Mouse (Mus musculus) stomach, embryonic 15.5 days (tissue): ENCODE data around the gene Plpp4. TPM values are rescaled to one million over a fixed set of nuclear protein-coding genes. Genes with fewer than 3 reads are reported as not detected.

Experiments used
- ATAC-seq: fragments of 200-750 bp; cut with Nextera tagmentation; 2 replicates; pipeline ENCODE4 v1.8.0; 2017; ENCODE audit warnings: low read depth, moderate number of reproducible peaks, moderate TSS enrichment; ENCODE audit not compliant: insufficient read depth, low FRiP score
- H3K27ac ChIP-seq: fragments of 300-500 bp; sonication (generic); 2 replicates; pipeline ENCODE4 v1.5.1; 2015; ENCODE audit warnings: mild to moderate bottlenecking, inconsistent platforms
- H3K27me3 ChIP-seq: fragments of 300-500 bp; sonication (generic); replicated peaks from 2 replicates; pipeline ENCODE4 v1.6.1; 2015; ENCODE audit warnings: inconsistent platforms
- H3K36me3 ChIP-seq: fragments of 300-500 bp; sonication (generic); 2 replicates; pipeline ENCODE4 v1.6.1; 2015; ENCODE audit warnings: inconsistent platforms
- H3K4me1 ChIP-seq: fragments of 300-500 bp; sonication (generic); 2 replicates; pipeline ENCODE4 v1.6.1; 2015; ENCODE audit warnings: inconsistent platforms
- H3K4me2 ChIP-seq: fragments of 300-500 bp; sonication (generic); 2 replicates; pipeline ENCODE4 v1.6.1; 2015; ENCODE audit warnings: mild to moderate bottlenecking, inconsistent platforms
- H3K4me3 ChIP-seq: fragments of 300-500 bp; sonication (generic); replicated peaks from 2 replicates; pipeline ENCODE4 v1.5.1; 2015; ENCODE audit warnings: inconsistent platforms
- H3K9ac ChIP-seq: fragments of 300-500 bp; sonication (generic); 2 replicates; pipeline ENCODE4 v1.6.1; 2015; ENCODE audit warnings: inconsistent platforms
- H3K9me3 ChIP-seq: fragments of 300-500 bp; sonication (generic); 2 replicates; pipeline ENCODE4 v1.6.1; 2016; ENCODE audit warnings: inconsistent platforms
- WGBS: fragments of 180-500 bp; shearing (Covaris S2); methylation state at CpG from one replicate; pipeline ENCODE4 v1.1.7; 2015; 5-methylcytosine and 5-hydroxymethylcytosine counted together
- polyA plus RNA-seq: library from polyadenylated mRNA; unstranded; fragments of >200 nt; fragmentation: Nextera tagmentation; extraction: Ambion mirVana; gene quantifications from 2 replicates; pipeline ENCODE4 v1.2.1, GENCODE M21; 2015

Plpp4 gene
- polyA plus RNA-seq, 1 experiment from 2014 or later = 0.22 TPM

- Histone ChIP-seq H3K4me2 (no peak overlapping the region), H3K4me3 (no peak overlapping the region), H3K27ac (no peak overlapping the region), H3K27me3 (no peaks in the 10 kb centered on the region), H3K9me3 (no peaks in the 10 kb centered on the region), H3K36me3 (no peaks in the 10 kb centered on the region), H3K4me1 (0 out of 2 replicates have a peak, but pooled peaks cover 4% of the 10 kb centered on the region), H3K9ac (no peak overlapping the region)
- WGBS = 41% methylated on average over 4 of the region's 4 CpGs
- no peak for ATAC-seq
Observed at GRCm38 (mm10) chr7:129303356-129303755, 46.5 kb downstream of the Plpp4 start.

DNA sequence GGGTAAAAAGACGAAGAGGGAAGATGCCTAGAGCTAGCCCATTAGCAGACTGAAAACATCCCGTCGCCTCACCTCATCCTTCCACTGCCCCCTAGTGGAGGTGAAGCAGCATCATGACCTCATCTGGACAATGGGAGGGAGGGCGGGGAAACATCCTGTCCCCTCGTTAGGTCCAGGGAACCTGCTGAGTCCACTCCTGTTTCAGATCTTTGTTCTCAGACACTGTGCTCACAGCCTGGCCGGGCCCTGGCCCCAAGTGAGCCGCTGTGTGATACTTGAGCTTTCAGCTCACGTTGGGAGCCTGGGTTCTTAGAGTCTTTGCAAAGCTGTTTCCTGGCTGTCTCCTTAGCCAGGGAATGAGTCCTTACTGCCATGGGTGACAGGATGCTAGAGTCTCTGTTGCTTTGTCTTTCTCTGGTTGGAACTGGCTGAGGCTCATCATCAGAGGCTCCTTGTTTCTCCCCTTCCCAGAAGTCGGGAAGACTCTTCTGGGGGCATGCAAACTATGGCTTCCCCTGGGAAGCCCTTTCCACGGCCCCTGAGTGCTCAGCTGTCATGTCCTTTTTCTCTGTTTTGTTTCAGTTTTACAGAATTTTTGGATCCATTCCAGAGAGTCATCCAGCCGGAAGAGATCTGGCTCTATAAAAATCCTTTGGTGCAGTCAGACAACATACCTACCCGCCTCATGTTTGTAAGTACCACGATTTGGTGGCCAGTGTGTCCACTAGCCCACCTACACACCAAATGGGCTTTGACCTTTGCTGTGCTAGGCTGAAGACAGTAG lies 50.4 kb downstream of the Plpp4 start:
- Histone ChIP-seq H3K9me3 (no peaks in the 10 kb centered on the region), H3K4me2 (no peak overlapping the region), H3K9ac (no peak overlapping the region), H3K36me3 (no peaks in the 10 kb centered on the region), H3K4me3 (no peak overlapping the region), H3K27ac (no peak overlapping the region), H3K4me1 (0 out of 2 replicates have a peak, but pooled peaks cover 4% of the 10 kb centered on the region), H3K27me3 (no peaks in the 10 kb centered on the region)
- ATAC-seq = no peak
- 23% methylated on average over 13 of the region's 13 CpGs for whole genome bisulfite sequencing

DNA sequence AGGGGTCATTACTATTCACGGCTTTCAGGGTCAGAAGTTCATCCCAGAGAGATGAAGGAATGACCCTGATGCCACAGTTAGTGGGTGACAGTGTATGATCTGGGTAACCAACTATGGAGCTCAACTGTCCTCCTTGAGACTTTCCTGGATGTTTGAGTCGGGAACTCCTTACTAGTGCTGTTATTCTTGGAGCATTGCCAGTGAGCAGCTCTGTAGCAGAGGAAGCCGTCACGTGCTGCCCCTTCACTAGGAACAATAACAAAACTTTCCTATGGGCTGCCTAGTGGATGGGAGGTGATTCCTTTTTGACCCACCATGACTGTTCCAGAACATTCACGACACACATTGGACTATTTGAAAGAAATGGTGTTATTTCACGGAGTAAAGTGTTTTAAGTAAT lies 51.8 kb downstream of the Plpp4 start:
- Histone ChIP-seq H3K27ac (no peak overlapping the region), H3K4me2 (no peak overlapping the region), H3K9me3 (no peaks in the 10 kb centered on the region), H3K27me3 (no peaks in the 10 kb centered on the region), H3K9ac (no peak overlapping the region), H3K36me3 (no peaks in the 10 kb centered on the region), H3K4me3 (no peak overlapping the region), H3K4me1 (0 out of 2 replicates have a peak, but pooled peaks cover 4% of the 10 kb centered on the region)
- ATAC-seq = no peak; the same call in 1 of the 2 replicates
- WGBS = 39% methylated on average over 6 of the region's 6 CpGs

GRCm38 (mm10) chr7:129312521-129312920 lies 55.7 kb downstream of the Plpp4 start:
- H3K4me1 ChIP-seq = 0 out of 2 replicates have a peak, but pooled peaks cover 2% of the 10 kb centered on the region
- no peak overlapping the region for H3K9ac ChIP-seq
- ATAC-seq = no peak
- no peak overlapping the region for H3K27ac ChIP-seq
- H3K4me3 ChIP-seq = no peak overlapping the region
- no peaks in the 10 kb centered on the region for H3K36me3 ChIP-seq
- 55% methylated on average over 6 of the region's 6 CpGs for WGBS
- H3K27me3 ChIP-seq = no peaks in the 10 kb centered on the region
- no peaks in the 10 kb centered on the region for H3K9me3 ChIP-seq
- no peak overlapping the region for H3K4me2 ChIP-seq

DNA sequence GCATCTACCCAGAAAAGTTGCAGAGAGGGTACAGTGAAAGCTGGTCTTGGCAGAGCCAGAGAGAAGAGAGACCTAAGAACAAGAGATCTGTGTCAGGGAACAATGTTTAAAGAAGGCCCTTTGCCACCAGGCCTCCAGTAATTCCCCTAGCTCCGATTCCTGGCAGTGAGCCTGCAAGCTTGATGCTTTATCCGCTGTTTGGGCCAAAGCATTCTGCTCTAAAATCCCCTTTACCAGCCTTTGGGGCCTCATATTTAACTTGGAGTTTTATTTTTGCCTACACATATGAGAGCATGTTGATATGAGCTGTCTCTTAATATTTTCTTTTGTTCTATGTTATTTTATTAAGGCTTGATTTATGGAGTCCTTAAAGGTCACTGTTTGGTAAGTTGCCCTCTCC lies 57.1 kb downstream of the Plpp4 start:
- no peak overlapping the region for H3K9ac ChIP-seq
- no peaks in the 10 kb centered on the region for H3K36me3 ChIP-seq
- H3K27me3 ChIP-seq = no peaks in the 10 kb centered on the region
- no peak for ATAC-seq
- no peaks in the 10 kb centered on the region for H3K4me1 ChIP-seq
- no peak overlapping the region for H3K27ac ChIP-seq
- no peak overlapping the region for H3K4me3 ChIP-seq
- no peak overlapping the region for H3K4me2 ChIP-seq
- 57% methylated on average over 2 of the region's 2 CpGs for WGBS
- H3K9me3 ChIP-seq = no peaks in the 10 kb centered on the region

- Histone ChIP-seq H3K4me3 (no peak overlapping the region), H3K27ac (no peak overlapping the region), H3K9ac (no peak overlapping the region), H3K36me3 (no peaks in the 10 kb centered on the region), H3K4me1 (no peaks in the 10 kb centered on the region), H3K27me3 (no peaks in the 10 kb centered on the region), H3K4me2 (no peak overlapping the region), H3K9me3 (no peaks in the 10 kb centered on the region)
- WGBS = 87% methylated on average over 3 of the region's 3 CpGs
- no peak for ATAC-seq
Observed at GRCm38 (mm10) chr7:129340096-129340495, 83.3 kb downstream of the Plpp4 start.

DNA sequence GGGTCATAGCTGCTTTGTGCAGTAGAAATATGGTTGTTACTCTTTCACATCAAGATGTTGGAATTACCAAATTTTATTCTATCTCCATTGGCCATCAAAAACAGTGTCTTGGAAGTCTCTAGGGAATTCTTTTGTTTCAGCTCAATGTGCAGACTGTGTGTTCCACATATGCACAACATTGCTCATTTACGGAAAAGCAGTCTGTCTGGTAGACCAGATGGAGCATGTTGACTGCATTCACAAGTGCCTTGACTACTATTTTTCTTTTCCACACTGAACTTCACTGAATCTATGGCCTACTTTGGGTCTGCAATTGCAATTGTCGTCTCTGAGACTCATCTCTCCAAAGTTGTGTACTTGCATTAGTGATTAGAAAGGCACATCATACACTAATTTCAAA lies 98.7 kb downstream of the Plpp4 start:
- no peaks in the 10 kb centered on the region for H3K4me1 ChIP-seq
- H3K4me2 ChIP-seq = no peak overlapping the region
- no peak overlapping the region for H3K9ac ChIP-seq
- H3K27me3 ChIP-seq = no peaks in the 10 kb centered on the region
- no peaks in the 10 kb centered on the region for H3K36me3 ChIP-seq
- H3K27ac ChIP-seq = no peak overlapping the region
- H3K9me3 ChIP-seq = no peaks in the 10 kb centered on the region
- ATAC-seq = no peak
- no peak overlapping the region for H3K4me3 ChIP-seq
- 82% methylated on average over 2 of the region's 2 CpGs for WGBS

DNA sequence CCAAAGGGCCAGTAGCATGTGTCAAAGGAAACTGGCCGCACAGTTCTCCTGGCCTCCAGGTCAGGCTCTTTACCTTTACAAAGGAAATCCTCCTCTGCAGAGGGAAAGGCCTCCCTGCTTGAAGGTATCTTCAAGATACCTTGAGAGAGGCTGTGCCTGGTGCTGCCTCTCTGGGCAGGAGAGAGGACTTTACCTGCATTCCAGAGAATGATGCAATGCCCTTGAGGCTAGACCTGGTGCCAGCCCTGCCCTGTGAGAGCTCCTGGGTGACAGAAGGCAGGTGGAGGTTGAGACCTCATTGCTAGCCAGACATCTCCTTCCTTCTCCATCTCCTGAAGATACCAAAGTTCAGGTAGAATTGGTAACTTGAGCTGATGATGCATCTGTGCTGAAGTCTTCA lies 118.5 kb downstream of the Plpp4 start:
- H3K36me3 ChIP-seq = no peaks in the 10 kb centered on the region
- 93% methylated on average over 1 of the region's 1 CpGs for WGBS
- no peak overlapping the region for H3K9ac ChIP-seq
- H3K27ac ChIP-seq = no peak overlapping the region
- no peaks in the 10 kb centered on the region for H3K4me1 ChIP-seq
- no peak for ATAC-seq
- no peaks in the 10 kb centered on the region for H3K27me3 ChIP-seq
- H3K4me2 ChIP-seq = no peak overlapping the region
- no peaks in the 10 kb centered on the region for H3K9me3 ChIP-seq
- no peak overlapping the region for H3K4me3 ChIP-seq

DNA sequence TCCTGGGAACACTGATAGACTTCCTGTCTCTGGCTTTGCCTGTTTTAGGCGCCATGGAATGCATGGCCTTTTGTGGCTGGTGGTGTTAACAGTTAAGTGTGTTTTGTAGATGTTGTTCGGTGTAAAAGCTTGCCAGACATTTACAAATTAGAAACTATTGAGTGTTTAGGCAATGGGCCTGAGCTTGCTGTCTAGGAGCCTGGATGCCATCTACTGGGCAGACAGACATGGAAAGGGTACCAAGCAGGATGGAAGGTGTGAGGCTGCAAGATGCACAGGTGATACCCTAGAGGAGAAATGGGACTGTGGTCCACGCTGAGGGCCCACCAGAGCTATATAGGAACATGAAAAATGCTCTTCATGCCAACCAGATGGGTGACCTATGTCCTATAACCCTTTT lies 128.3 kb downstream of the Plpp4 start:
- WGBS = 56% methylated on average over 3 of the region's 3 CpGs
- Histone ChIP-seq H3K4me2 (no peak overlapping the region), H3K27ac (no peak overlapping the region), H3K4me1 (no peaks in the 10 kb centered on the region), H3K4me3 (no peak overlapping the region), H3K36me3 (no peaks in the 10 kb centered on the region), H3K9me3 (no peaks in the 10 kb centered on the region), H3K9ac (no peak overlapping the region), H3K27me3 (no peaks in the 10 kb centered on the region)
- no peak for ATAC-seq

DNA sequence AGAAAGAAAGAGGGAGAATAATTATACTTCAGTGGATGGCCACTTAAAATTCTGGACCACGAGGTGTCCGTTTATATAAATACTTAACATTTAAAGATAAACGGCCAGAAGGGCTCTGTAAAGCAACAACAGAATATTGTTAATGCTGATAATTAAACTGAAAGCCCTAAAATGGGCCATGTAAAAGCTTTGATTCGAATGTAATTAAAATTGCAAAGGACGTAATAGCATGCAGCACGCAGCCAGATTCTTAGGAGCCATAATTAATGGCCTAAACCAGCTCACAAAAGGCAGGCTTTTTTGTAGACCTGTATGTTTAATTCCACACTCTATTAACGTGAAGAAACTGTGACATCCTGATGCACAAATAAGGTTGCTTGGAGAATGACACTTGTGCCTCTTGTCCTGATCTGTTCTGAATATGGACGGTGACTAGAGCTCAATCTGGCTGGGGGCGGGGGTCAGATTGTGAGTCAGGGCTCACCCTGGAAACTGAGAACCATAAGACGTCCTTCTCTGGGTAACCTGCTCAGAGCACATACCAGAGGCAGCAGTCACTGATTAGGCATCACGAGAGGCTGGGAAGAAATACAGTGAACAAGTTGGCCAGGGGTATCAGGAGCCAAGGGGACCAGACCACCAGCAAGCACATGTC lies 136.1 kb downstream of the Plpp4 start:
- no peaks in the 10 kb centered on the region for H3K36me3 ChIP-seq
- no peaks in the 10 kb centered on the region for H3K27me3 ChIP-seq
- no peak overlapping the region for H3K9ac ChIP-seq
- H3K4me2 ChIP-seq = no peak overlapping the region
- H3K4me1 ChIP-seq = no peaks in the 10 kb centered on the region
- no peak overlapping the region for H3K4me3 ChIP-seq
- no peak overlapping the region for H3K27ac ChIP-seq
- no peaks in the 10 kb centered on the region for H3K9me3 ChIP-seq
- ATAC-seq = no peak
- 58% methylated on average over 11 of the region's 11 CpGs for WGBS

- Histone ChIP-seq H3K9ac (no peak overlapping the region), H3K27me3 (no peaks in the 10 kb centered on the region), H3K36me3 (no peaks in the 10 kb centered on the region), H3K9me3 (no peaks in the 10 kb centered on the region), H3K4me1 (no peaks in the 10 kb centered on the region), H3K4me3 (no peak overlapping the region), H3K27ac (no peak overlapping the region), H3K4me2 (no peak overlapping the region)
- no peak for ATAC-seq
- 76% methylated on average over 5 of the region's 5 CpGs for WGBS
Observed at GRCm38 (mm10) chr7:129396561-129396960, 139.7 kb downstream of the Plpp4 start.

DNA sequence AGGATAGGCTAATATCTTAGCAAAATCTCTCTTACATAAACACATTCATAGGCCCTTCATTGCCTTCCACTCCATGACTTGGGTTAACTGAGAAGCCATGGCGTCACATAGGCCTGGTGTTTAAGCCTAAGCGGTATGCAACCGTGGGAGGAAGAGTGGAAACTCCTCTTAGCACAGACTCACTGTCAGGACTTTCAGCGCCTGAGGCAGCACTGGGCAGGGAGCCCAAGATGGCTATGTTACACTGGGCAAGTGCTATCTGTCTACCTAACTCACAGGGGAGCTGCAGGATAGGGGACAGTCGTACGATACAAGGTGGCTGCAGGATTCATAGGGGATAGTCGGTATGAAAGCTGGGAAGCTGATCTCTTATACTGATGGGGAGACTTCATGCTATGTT lies 142.2 kb downstream of the Plpp4 start:
- H3K27me3 ChIP-seq = no peaks in the 10 kb centered on the region
- no peaks in the 10 kb centered on the region for H3K36me3 ChIP-seq
- no peak overlapping the region for H3K4me3 ChIP-seq
- ATAC-seq = no peak
- H3K9ac ChIP-seq = no peak overlapping the region
- 78% methylated on average over 7 of the region's 7 CpGs for WGBS
- no peaks in the 10 kb centered on the region for H3K9me3 ChIP-seq
- H3K4me2 ChIP-seq = no peak overlapping the region
- H3K4me1 ChIP-seq = no peaks in the 10 kb centered on the region
- H3K27ac ChIP-seq = no peak overlapping the region
